Mouse (Mus musculus): ENCODE data around the gene Trmt61a.
"Not testable (repeated sequence)": the region's sequence is repeated elsewhere in the genome, so short reads cannot be mapped to it uniquely, and the experiment has no call there.

The Trmt61a gene

GRCm38 (mm10) chr12:111677882-111678669 is at the start of gene Trmt61a:
Gene Trmt61a, plus strand, starts transcription at chr12:111678105.
- DNase-seq, result peak; percentile 93

GRCm38 (mm10) chr12:111648061-111648645 is 29.8 kb upstream of the Trmt61a start:
- peak; percentile 75 for DNase-seq

- no peak for DNase-seq
Observed at GRCm38 (mm10) chr12:111652953-111653352, 25.0 kb upstream of the Trmt61a start.

- DNase-seq, result peak; percentile 75
Observed at GRCm38 (mm10) chr12:111653434-111653833, 24.5 kb upstream of the Trmt61a start.

GRCm38 (mm10) chr12:111655695-111656094 is 22.2 kb upstream of the Trmt61a start:
- peak; percentile 48 for DNase-seq

GRCm38 (mm10) chr12:111659331-111659730 is 18.6 kb upstream of the Trmt61a start:
- no peak for DNase-seq

- no peak for DNase-seq
Observed at GRCm38 (mm10) chr12:111660628-111661027, 17.3 kb upstream of the Trmt61a start.

GRCm38 (mm10) chr12:111661554-111661953 is 16.4 kb upstream of the Trmt61a start:
- DNase-seq, result not testable (repeated sequence)

- no peak for DNase-seq
Observed at GRCm38 (mm10) chr12:111663228-111664143, 14.4 kb upstream of the Trmt61a start.

GRCm38 (mm10) chr12:111664144-111664634 is 13.7 kb upstream of the Trmt61a start:
- peak; percentile 68 for DNase-seq

GRCm38 (mm10) chr12:111665041-111665880 is 12.6 kb upstream of the Trmt61a start:
- DNase-seq, result no peak

GRCm38 (mm10) chr12:111666380-111666779 is 11.5 kb upstream of the Trmt61a start:
- DNase-seq, result no peak

GRCm38 (mm10) chr12:111667421-111667820 is 10.5 kb upstream of the Trmt61a start:
- DNase-seq, result no peak

GRCm38 (mm10) chr12:111668457-111668912 is 9.4 kb upstream of the Trmt61a start:
- DNase-seq, result peak; percentile 96

- DNase-seq, result peak; percentile 54
Observed at GRCm38 (mm10) chr12:111669000-111669788, 8.7 kb upstream of the Trmt61a start.

- DNase-seq, result no peak
Observed at GRCm38 (mm10) chr12:111669961-111670360, 7.9 kb upstream of the Trmt61a start.

GRCm38 (mm10) chr12:111670371-111670971 is 7.4 kb upstream of the Trmt61a start:
- peak; percentile 52 for DNase-seq

GRCm38 (mm10) chr12:111670976-111671375 is 6.9 kb upstream of the Trmt61a start:
- no peak for DNase-seq

- DNase-seq, result peak; percentile 70
Observed at GRCm38 (mm10) chr12:111671431-111671902, 6.4 kb upstream of the Trmt61a start.

- peak; percentile 86 for DNase-seq
Observed at GRCm38 (mm10) chr12:111672176-111672575, 5.7 kb upstream of the Trmt61a start, which contains the start of gene Ckb. Gene Ckb, minus strand, starts transcription at chr12:111672338.

Data from kidney, postnatal 14 days (tissue).